Mouse (Mus musculus): ENCODE results near the gene Adcy7. TPM values are rescaled to one million over a fixed set of nuclear protein-coding genes. Genes with fewer than 3 reads are reported as not detected.

Gene Adcy7
- polyA plus RNA-seq (2015; fragmentation: Nextera tagmentation; extraction: Ambion mirVana): 1.3 and 1.7 TPM in 2 replicates

- peak; percentile 71 for ATAC-seq
- Histone ChIP-seq H3K9me3 (no peaks in the 10 kb centered on the region), H3K36me3 (no peaks in the 10 kb centered on the region), H3K27me3 (peaks cover 45% of the 10 kb centered on the region), H3K4me1 (replicated peaks) (peaks cover 11% of the 10 kb centered on the region), H3K4me3 (replicated peaks) (peak within 1 kb of the TSS; percentile 45), H3K9ac (replicated peaks) (peak within 1 kb of the TSS; percentile 65), H3K4me2 (replicated peaks) (peak within 1 kb of the TSS; percentile 84), H3K27ac (no peak within 1 kb of the TSS)
- WGBS: 4% methylated on average over 64 of the region's 64 CpGs
Observed at GRCm38 (mm10) chr8:88272231-88273050, at the start of gene Adcy7. Gene Adcy7, plus strand, starts transcription at chr8:88272403.

DNA sequence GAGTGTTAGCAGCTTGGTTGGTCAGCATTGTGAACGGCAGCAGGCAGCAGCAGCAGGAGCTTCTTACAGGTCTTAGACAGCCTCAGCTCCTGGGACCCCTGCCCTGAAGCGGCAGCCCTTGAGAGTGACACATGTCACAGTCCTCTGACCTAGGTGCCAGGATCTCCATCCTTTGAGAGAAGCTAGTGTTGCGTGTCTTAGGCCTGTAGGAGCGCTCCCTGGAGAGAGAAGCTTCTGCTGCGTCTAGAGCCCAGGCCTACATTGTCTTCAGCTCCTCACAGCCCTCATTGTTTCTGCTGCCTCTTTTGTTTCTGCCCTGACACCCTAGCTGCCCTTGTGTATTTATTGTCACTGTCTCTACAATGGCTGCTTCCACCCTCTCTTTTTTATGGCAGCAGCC is 46.8 kb upstream of the Adcy7 start:
- Histone ChIP-seq H3K9ac (replicated peaks) (peak overlapping the region; percentile 41; the same call in 1 of the 2 replicates), H3K4me3 (replicated peaks) (no peak overlapping the region), H3K4me2 (replicated peaks) (no peak overlapping the region), H3K4me1 (replicated peaks) (peaks cover 39% of the 10 kb centered on the region), H3K27me3 (no peaks in the 10 kb centered on the region), H3K36me3 (0 out of 2 replicates have a peak, but pooled peaks cover 3% of the 10 kb centered on the region), H3K9me3 (no peaks in the 10 kb centered on the region), H3K27ac (peak overlapping the region; percentile 78)
- 0 out of 2 replicates have a peak, but pooled peaks have one; percentile 17 for ATAC-seq
- WGBS: 17% methylated on average over 5 of the region's 5 CpGs

DNA sequence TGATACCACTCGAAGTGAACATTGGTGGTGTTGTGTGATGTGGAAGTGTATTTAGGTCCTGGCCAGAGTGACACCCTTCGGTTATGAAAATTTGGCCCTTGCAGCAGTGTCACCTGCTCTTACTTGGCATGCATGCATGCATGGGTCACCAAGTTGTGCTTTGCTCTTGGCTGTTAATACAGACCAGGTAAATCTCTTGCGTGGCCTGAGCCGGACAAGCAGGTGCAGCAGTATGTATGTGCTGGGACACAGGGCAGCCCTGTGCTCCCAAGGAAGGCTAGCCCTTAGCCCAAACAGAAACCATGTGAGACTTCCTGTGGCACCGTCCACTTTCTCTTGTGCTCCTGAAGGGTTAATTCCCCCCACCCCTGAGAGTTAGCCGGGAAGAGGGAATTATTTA is 44.4 kb upstream of the Adcy7 start:
- no peak overlapping the region for H3K27ac ChIP-seq
- no peaks in the 10 kb centered on the region for H3K9me3 ChIP-seq
- no peaks in the 10 kb centered on the region for H3K27me3 ChIP-seq
- no peak for ATAC-seq
- H3K9ac ChIP-seq (replicated peaks): no peak overlapping the region
- no peak overlapping the region for H3K4me2 ChIP-seq (replicated peaks)
- WGBS: 69% methylated on average over 6 of the region's 6 CpGs
- no peaks in the 10 kb centered on the region for H3K36me3 ChIP-seq
- H3K4me3 ChIP-seq (replicated peaks): no peak overlapping the region
- H3K4me1 ChIP-seq (replicated peaks): peaks cover 40% of the 10 kb centered on the region

DNA sequence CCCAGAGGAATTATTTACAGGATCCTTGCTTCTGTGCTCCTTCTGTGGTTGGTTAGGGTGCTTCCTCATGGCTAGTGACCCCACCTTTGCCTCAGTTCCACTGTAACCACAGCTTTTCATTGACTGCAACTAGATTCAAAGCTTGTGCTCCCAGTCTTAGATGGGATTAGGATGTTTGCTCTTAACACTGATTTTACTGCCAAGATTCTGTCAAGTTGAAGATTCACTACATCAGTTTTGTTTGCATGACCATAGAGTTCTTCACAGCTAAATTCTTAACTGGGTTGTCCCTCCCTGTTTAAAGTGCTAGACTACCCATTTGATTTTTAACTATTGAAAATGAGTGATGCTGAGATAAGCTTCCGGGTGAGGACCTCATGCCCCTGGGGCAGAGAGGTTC is 43.9 kb upstream of the Adcy7 start:
- Histone ChIP-seq H3K27me3 (no peaks in the 10 kb centered on the region), H3K4me2 (replicated peaks) (no peak overlapping the region), H3K9ac (replicated peaks) (no peak overlapping the region), H3K36me3 (no peaks in the 10 kb centered on the region), H3K9me3 (no peaks in the 10 kb centered on the region), H3K4me3 (replicated peaks) (no peak overlapping the region), H3K27ac (no peak overlapping the region), H3K4me1 (replicated peaks) (peaks cover 40% of the 10 kb centered on the region)
- WGBS: 53% methylated on average over 1 of the region's 1 CpGs
- ATAC-seq: no peak

GRCm38 (mm10) chr8:88228800-88229199 is 43.4 kb upstream of the Adcy7 start:
- H3K4me3 ChIP-seq (replicated peaks): no peak overlapping the region
- H3K4me2 ChIP-seq (replicated peaks): no peak overlapping the region
- no peaks in the 10 kb centered on the region for H3K27me3 ChIP-seq

GRCm38 (mm10) chr8:88236666-88237065 is 35.5 kb upstream of the Adcy7 start:
- H3K9me3 ChIP-seq: no peaks in the 10 kb centered on the region
- H3K9ac ChIP-seq (replicated peaks): no peak overlapping the region
- no peaks in the 10 kb centered on the region for H3K27me3 ChIP-seq
- peaks cover 12% of the 10 kb centered on the region for H3K4me1 ChIP-seq (replicated peaks)
- no peaks in the 10 kb centered on the region for H3K36me3 ChIP-seq
- H3K4me2 ChIP-seq (replicated peaks): no peak overlapping the region
- no peak for ATAC-seq
- H3K4me3 ChIP-seq (replicated peaks): no peak overlapping the region
- 78% methylated on average over 2 of the region's 2 CpGs for WGBS
- no peak overlapping the region for H3K27ac ChIP-seq

More at GRCm38 (mm10) chr8:88228800-88229199, 43.4 kb upstream of the Adcy7 start:
- 57% methylated on average over 1 of the region's 1 CpGs for WGBS
- ATAC-seq: no peak
- Histone ChIP-seq H3K9ac (replicated peaks) (no peak overlapping the region), H3K27ac (no peak overlapping the region), H3K9me3 (no peaks in the 10 kb centered on the region), H3K36me3 (no peaks in the 10 kb centered on the region), H3K4me1 (replicated peaks) (peaks cover 40% of the 10 kb centered on the region)

- no peaks in the 10 kb centered on the region for H3K36me3 ChIP-seq
- H3K4me1 ChIP-seq (replicated peaks): peaks cover 6% of the 10 kb centered on the region; the same call in 1 of the 2 replicates
- WGBS: 91% methylated on average over 2 of the region's 2 CpGs
- no peak overlapping the region for H3K9ac ChIP-seq (replicated peaks)
- no peaks in the 10 kb centered on the region for H3K27me3 ChIP-seq
- H3K4me3 ChIP-seq (replicated peaks): no peak overlapping the region
- no peaks in the 10 kb centered on the region for H3K9me3 ChIP-seq
- H3K27ac ChIP-seq: no peak overlapping the region
- H3K4me2 ChIP-seq (replicated peaks): no peak overlapping the region
- ATAC-seq: no peak
Observed at GRCm38 (mm10) chr8:88237606-88238005, 34.6 kb upstream of the Adcy7 start.

GRCm38 (mm10) chr8:88239277-88239676 is 32.9 kb upstream of the Adcy7 start:
- Histone ChIP-seq H3K27me3 (no peaks in the 10 kb centered on the region), H3K9ac (replicated peaks) (no peak overlapping the region), H3K27ac (no peak overlapping the region), H3K36me3 (peaks cover 7% of the 10 kb centered on the region), H3K9me3 (no peaks in the 10 kb centered on the region), H3K4me1 (replicated peaks) (peaks cover 6% of the 10 kb centered on the region; the same call in 1 of the 2 replicates), H3K4me3 (replicated peaks) (no peak overlapping the region), H3K4me2 (replicated peaks) (no peak overlapping the region)
- no peak for ATAC-seq
- 93% methylated on average over 5 of the region's 5 CpGs for WGBS

- H3K9ac ChIP-seq (replicated peaks): no peak overlapping the region
- H3K27ac ChIP-seq: no peak overlapping the region
- no peak for ATAC-seq
- WGBS: 86% methylated on average over 4 of the region's 4 CpGs
- no peaks in the 10 kb centered on the region for H3K4me1 ChIP-seq (replicated peaks)
- no peaks in the 10 kb centered on the region for H3K9me3 ChIP-seq
- H3K36me3 ChIP-seq: peaks cover 7% of the 10 kb centered on the region
- H3K4me3 ChIP-seq (replicated peaks): no peak overlapping the region
- H3K4me2 ChIP-seq (replicated peaks): no peak overlapping the region
- H3K27me3 ChIP-seq: no peaks in the 10 kb centered on the region
Observed at GRCm38 (mm10) chr8:88241871-88242270, 30.3 kb upstream of the Adcy7 start.

DNA sequence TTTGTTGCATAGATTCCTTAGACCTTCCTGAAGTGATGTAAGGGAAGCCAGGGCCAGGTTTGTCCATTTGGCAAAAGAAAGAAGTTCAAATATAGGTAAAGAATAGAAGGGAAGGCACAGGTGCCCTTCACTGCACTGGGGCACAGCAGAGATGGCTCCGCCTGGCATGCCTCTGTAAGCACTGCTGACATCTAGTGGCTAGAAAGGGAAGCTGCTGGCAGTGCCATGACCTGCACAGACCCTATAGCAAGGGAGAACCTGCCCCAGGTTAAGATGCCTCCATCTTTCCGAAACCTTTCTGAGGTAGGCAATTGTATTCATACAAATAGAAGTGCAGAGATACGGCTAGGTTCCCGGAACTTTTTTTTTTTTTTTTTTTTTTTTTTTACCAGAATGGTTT is 27.9 kb upstream of the Adcy7 start:
- Histone ChIP-seq H3K4me2 (replicated peaks) (no peak overlapping the region), H3K36me3 (peaks cover 24% of the 10 kb centered on the region), H3K4me3 (replicated peaks) (no peak overlapping the region), H3K4me1 (replicated peaks) (no peaks in the 10 kb centered on the region), H3K27ac (no peak overlapping the region), H3K27me3 (no peaks in the 10 kb centered on the region), H3K9me3 (no peaks in the 10 kb centered on the region), H3K9ac (replicated peaks) (no peak overlapping the region)
- ATAC-seq: 0 out of 2 replicates have a peak, but pooled peaks have one; percentile 69
- WGBS: 81% methylated on average over 4 of the region's 4 CpGs

- no peaks in the 10 kb centered on the region; the same call in 1 of the 2 replicates for H3K4me1 ChIP-seq (replicated peaks)
Observed at GRCm38 (mm10) chr8:88252791-88253190, 19.4 kb upstream of the Adcy7 start.

DNA sequence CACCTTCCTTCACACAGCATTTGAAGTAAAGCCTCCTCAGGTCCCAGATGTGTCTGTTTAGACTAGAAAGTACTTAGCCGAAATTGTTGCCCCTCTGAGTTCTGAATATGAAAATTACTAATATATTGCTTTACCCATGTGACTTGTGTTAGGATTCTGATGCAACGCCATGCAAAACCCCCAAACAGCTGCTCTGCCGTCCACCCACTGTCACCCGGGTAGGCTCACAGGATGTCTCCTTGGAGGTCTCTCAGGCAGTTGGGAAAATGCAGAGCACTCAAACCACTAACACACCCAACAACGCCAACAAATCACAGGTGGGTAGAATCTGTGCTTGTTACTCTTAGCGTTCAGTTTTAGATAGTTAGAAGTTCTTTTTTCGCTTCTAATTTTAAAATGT is 17.2 kb upstream of the Adcy7 start:
- H3K4me2 ChIP-seq (replicated peaks): no peak overlapping the region
- no peak for ATAC-seq
- H3K4me1 ChIP-seq (replicated peaks): no peaks in the 10 kb centered on the region; the same call in 1 of the 2 replicates
- no peaks in the 10 kb centered on the region for H3K9me3 ChIP-seq
- WGBS: 91% methylated on average over 7 of the region's 7 CpGs
- peaks cover 35% of the 10 kb centered on the region for H3K36me3 ChIP-seq
- no peak overlapping the region for H3K9ac ChIP-seq (replicated peaks)
- no peaks in the 10 kb centered on the region for H3K27me3 ChIP-seq
- H3K27ac ChIP-seq: no peak overlapping the region
- H3K4me3 ChIP-seq (replicated peaks): no peak overlapping the region

More at GRCm38 (mm10) chr8:88252791-88253190, 19.4 kb upstream of the Adcy7 start:
- ATAC-seq: no peak
- H3K36me3 ChIP-seq: peaks cover 51% of the 10 kb centered on the region
- 80% methylated on average over 3 of the region's 3 CpGs for WGBS
- H3K4me2 ChIP-seq (replicated peaks): no peak overlapping the region
- H3K4me3 ChIP-seq (replicated peaks): no peak overlapping the region
- H3K9ac ChIP-seq (replicated peaks): no peak overlapping the region
- no peaks in the 10 kb centered on the region for H3K9me3 ChIP-seq
- no peaks in the 10 kb centered on the region for H3K27me3 ChIP-seq
- no peak overlapping the region for H3K27ac ChIP-seq

All from midbrain, embryonic 13.5 days (tissue).